Mouse (Mus musculus): ENCODE measurements around the gene Vmn1r234. TPM values are rescaled to one million over a fixed set of nuclear protein-coding genes. Genes with fewer than 3 reads are reported as not detected.
"Not testable (repeated sequence)": the region's sequence is repeated elsewhere in the genome, so short reads cannot be mapped to it uniquely, and the experiment has no call there.

The Vmn1r234 gene
- not detected in 2 replicates for polyA plus RNA-seq (2012; rRNA removed)

GRCm38 (mm10) chr17:21225787-21226186, at the start of gene Vmn1r234:
TSS of gene Vmn1r234 (plus strand) at chr17:21226087.
- no peak for DNase-seq (ENCODE audit: extremely low spot score in 1 of 2, low spot score in 1 of 2)

GRCm38 (mm10) chr17:21211081-21211480, 14.8 kb upstream of the Vmn1r234 start:
- not testable (repeated sequence) for DNase-seq (ENCODE audit: extremely low spot score in 1 of 2, low spot score in 1 of 2)

DNA sequence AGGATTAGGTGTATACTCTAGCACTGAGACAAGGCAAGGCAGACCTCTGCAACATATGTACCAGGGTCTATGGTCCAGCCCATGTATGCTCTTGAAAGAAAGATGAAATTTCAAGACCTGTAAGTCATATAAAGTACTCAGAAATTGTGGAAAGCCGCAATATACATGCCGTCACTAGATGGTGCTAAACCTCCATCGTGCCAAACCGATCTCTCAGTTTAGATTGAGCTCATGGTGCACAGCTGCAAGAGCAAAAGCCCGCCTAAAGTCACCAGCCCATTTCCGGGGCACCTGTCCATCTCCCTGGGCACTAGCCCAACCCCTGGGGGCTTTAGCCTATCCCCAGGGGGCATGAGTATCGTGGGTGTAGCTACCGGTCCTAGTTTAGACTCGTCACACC, 5.8 kb downstream of the Vmn1r234 start:
- DNase-seq (ENCODE audit: extremely low spot score in 1 of 2, low spot score in 1 of 2): peak in 1 of 2 experiments; percentile 74

- no peak for DNase-seq (ENCODE audit: extremely low spot score in 1 of 2, low spot score in 1 of 2)
Measured at GRCm38 (mm10) chr17:21256111-21256510, 30.2 kb downstream of the Vmn1r234 start, which contains the start of gene Vmn1r235. TSS of gene Vmn1r235 (plus strand) at chr17:21256411.

DNA sequence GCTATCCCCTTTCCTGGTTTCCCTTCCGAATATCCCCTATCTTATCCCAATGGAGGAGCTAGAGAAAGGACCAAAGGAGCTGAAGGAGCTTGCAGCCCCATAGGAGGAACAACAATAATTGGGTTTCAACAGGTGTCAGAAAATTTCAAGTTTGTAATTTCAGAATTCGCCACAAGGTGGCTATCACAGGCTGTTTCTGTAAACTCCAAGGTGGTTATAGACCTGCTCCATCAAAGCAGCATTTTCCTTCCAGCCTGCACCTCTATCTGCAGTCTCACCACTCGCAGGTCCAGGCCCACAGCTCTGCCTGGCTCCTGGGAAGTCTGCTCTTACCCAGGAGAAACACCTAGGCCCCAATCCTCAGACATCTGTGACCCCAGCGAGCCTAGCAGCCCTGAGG, 46.2 kb downstream of the Vmn1r234 start:
- peak; percentile 25 to 90 for DNase-seq (ENCODE audit: extremely low spot score in 1 of 2, low spot score in 1 of 2)

- DNase-seq (ENCODE audit: extremely low spot score in 1 of 2, low spot score in 1 of 2): no peak
Measured at GRCm38 (mm10) chr17:21282642-21283041, 56.8 kb downstream of the Vmn1r234 start, which contains the start of gene Vmn1r236. TSS of gene Vmn1r236 (plus strand) at chr17:21282942.

DNA sequence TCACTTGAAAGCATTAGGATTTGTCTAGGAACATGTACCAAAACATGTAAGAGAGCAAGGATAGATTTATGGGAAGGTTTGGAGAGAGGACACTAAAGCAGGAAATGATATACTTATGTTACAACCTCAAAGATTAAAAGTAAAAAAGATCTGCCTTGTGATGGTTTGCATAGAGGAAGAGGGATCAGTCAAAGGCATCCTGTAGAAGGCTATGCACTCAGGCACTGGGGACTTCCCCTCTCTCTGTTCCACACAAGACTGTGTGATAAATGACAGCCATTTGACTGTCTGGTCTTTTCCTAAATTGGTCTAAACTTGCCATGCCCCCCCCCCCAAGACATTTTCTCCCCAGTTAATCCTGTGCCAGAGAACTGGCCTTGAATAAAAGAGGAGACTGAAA, 58.5 kb downstream of the Vmn1r234 start:
- DNase-seq (ENCODE audit: extremely low spot score in 1 of 2, low spot score in 1 of 2): no peak

Other genes with a start within 250 kb of the Vmn1r234 start
- not detected in 2 replicates for gene Vmn1r233, start 229.6 kb upstream of the Vmn1r234 start, polyA plus RNA-seq (2012; rRNA removed)
- gene Zfp160, start 217.2 kb upstream of the Vmn1r234 start, polyA plus RNA-seq (2012; rRNA removed): 15.4 and 19.1 TPM in 2 replicates
- not detected in 2 replicates for gene Vmn1r235, start 30.3 kb downstream of the Vmn1r234 start, polyA plus RNA-seq (2012; rRNA removed)
- not detected in 2 replicates for gene Vmn1r236, start 56.9 kb downstream of the Vmn1r234 start, polyA plus RNA-seq (2012; rRNA removed)
- gene Vmn1r237, start 85.8 kb downstream of the Vmn1r234 start, polyA plus RNA-seq (2012; rRNA removed): not detected in 2 replicates
- gene Zfp677, start 157.7 kb downstream of the Vmn1r234 start, polyA plus RNA-seq (2012; rRNA removed): 1.4 and 2.0 TPM in 2 replicates
- gene Zfp54, start 197.1 kb downstream of the Vmn1r234 start, polyA plus RNA-seq (2012; rRNA removed): 0.74 and 1.3 TPM in 2 replicates
- gene Zfp51, start 224.3 kb downstream of the Vmn1r234 start, polyA plus RNA-seq (2012; rRNA removed): 3.0 and 4.2 TPM in 2 replicates

All from frontal cortex, adult 2 months (tissue).